Mouse (Mus musculus): ENCODE measurements around the gene Pikfyve.

Gene Pikfyve

GRCm38 (mm10) chr1:65186287-65187073, at the start of gene Pikfyve, which contains the start of gene Idh1:
Pikfyve (plus strand) TSS chr1:65186683.
Idh1 (minus strand) TSS chr1:65186500.
- DNase-seq (ENCODE audit: low spot score) = peak; percentile 82

GRCm38 (mm10) chr1:65137560-65137959, 48.9 kb upstream of the Pikfyve start:
- no peak for DNase-seq (ENCODE audit: low spot score)

- DNase-seq (ENCODE audit: low spot score) = no peak
Measured at GRCm38 (mm10) chr1:65144783-65145182, 41.7 kb upstream of the Pikfyve start.

GRCm38 (mm10) chr1:65146601-65147000, 39.9 kb upstream of the Pikfyve start:
- DNase-seq (ENCODE audit: low spot score) = no peak

- DNase-seq (ENCODE audit: low spot score) = no peak
Measured at GRCm38 (mm10) chr1:65147326-65147725, 39.2 kb upstream of the Pikfyve start.

GRCm38 (mm10) chr1:65147971-65148370, 38.5 kb upstream of the Pikfyve start:
- DNase-seq (ENCODE audit: low spot score) = no peak

- DNase-seq (ENCODE audit: low spot score) = no peak
Measured at GRCm38 (mm10) chr1:65154814-65155213, 31.7 kb upstream of the Pikfyve start.

- DNase-seq (ENCODE audit: low spot score) = no peak
Measured at GRCm38 (mm10) chr1:65156111-65156510, 30.4 kb upstream of the Pikfyve start.

- no peak for DNase-seq (ENCODE audit: low spot score)
Measured at GRCm38 (mm10) chr1:65162210-65162609, 24.3 kb upstream of the Pikfyve start.

GRCm38 (mm10) chr1:65167496-65167895, 19.0 kb upstream of the Pikfyve start:
- DNase-seq (ENCODE audit: low spot score) = no peak

- no peak for DNase-seq (ENCODE audit: low spot score)
Measured at GRCm38 (mm10) chr1:65169536-65169935, 16.9 kb upstream of the Pikfyve start.

- no peak for DNase-seq (ENCODE audit: low spot score)
Measured at GRCm38 (mm10) chr1:65169947-65170346, 16.5 kb upstream of the Pikfyve start.

GRCm38 (mm10) chr1:65171579-65171978, 14.9 kb upstream of the Pikfyve start:
- DNase-seq (ENCODE audit: low spot score) = no peak

GRCm38 (mm10) chr1:65173716-65174115, 12.8 kb upstream of the Pikfyve start:
- no peak for DNase-seq (ENCODE audit: low spot score)

- DNase-seq (ENCODE audit: low spot score) = no peak
Measured at GRCm38 (mm10) chr1:65176171-65176570, 10.3 kb upstream of the Pikfyve start.

GRCm38 (mm10) chr1:65176912-65177311, 9.6 kb upstream of the Pikfyve start:
- DNase-seq (ENCODE audit: low spot score) = no peak

- DNase-seq (ENCODE audit: low spot score) = no peak
Measured at GRCm38 (mm10) chr1:65177452-65177851, 9.0 kb upstream of the Pikfyve start.

- DNase-seq (ENCODE audit: low spot score) = peak; percentile 86
Measured at GRCm38 (mm10) chr1:65178126-65178901, 8.2 kb upstream of the Pikfyve start.

GRCm38 (mm10) chr1:65178902-65179432, 7.5 kb upstream of the Pikfyve start:
- DNase-seq (ENCODE audit: low spot score) = peak; percentile 92

GRCm38 (mm10) chr1:65179634-65180249, 6.7 kb upstream of the Pikfyve start:
- DNase-seq (ENCODE audit: low spot score) = no peak

- DNase-seq (ENCODE audit: low spot score) = no peak
Measured at GRCm38 (mm10) chr1:65181459-65181858, 5.0 kb upstream of the Pikfyve start.

- DNase-seq (ENCODE audit: low spot score) = no peak
Measured at GRCm38 (mm10) chr1:65183994-65184393, 2.5 kb upstream of the Pikfyve start.

Data from urinary bladder, postnatal 10 days (tissue).